Mouse (Mus musculus): Measurements from ENCODE around the gene Olfr1362.

The Olfr1362 gene

GRCm38 (mm10) chr13:21613922-21614321 lies at the start of gene Olfr1362:
Gene Olfr1362, minus strand, starts transcription at chr13:21614022.
- DNase-seq (ENCODE audit: low spot score in 2 of 2), result no peak

- DNase-seq (ENCODE audit: low spot score in 2 of 2), result no peak
Measured at GRCm38 (mm10) chr13:21663286-21663685, 49.5 kb upstream of the Olfr1362 start, which contains the start of gene Olfr1361. Gene Olfr1361, minus strand, starts transcription at chr13:21663386.

- no peak for DNase-seq (ENCODE audit: low spot score in 2 of 2)
Measured at GRCm38 (mm10) chr13:21642418-21642817, 28.6 kb upstream of the Olfr1362 start, which contains the start of gene Olfr11. Gene Olfr11, minus strand, starts transcription at chr13:21642518.

- DNase-seq (ENCODE audit: low spot score in 2 of 2), result no peak
Measured at GRCm38 (mm10) chr13:21591618-21592017, 22.2 kb downstream of the Olfr1362 start.

- DNase-seq (ENCODE audit: low spot score in 2 of 2), result no peak
Measured at GRCm38 (mm10) chr13:21581659-21582058, 32.2 kb downstream of the Olfr1362 start, which contains the start of gene Olfr1364. Gene Olfr1364, minus strand, starts transcription at chr13:21581759.

Data from urinary bladder, adult 18-20 months (tissue).